Mouse (Mus musculus): ENCODE measurements at regions not wholly inside any gene's neighbourhood (a gene's known extent, or its start where the extent isn't known, plus 50 kb on each side); places are given as distances from the start of the nearest gene placed in this dataset. TPM values are rescaled to one million over a fixed set of nuclear protein-coding genes. Genes with fewer than 3 reads are reported as not detected.

DNA sequence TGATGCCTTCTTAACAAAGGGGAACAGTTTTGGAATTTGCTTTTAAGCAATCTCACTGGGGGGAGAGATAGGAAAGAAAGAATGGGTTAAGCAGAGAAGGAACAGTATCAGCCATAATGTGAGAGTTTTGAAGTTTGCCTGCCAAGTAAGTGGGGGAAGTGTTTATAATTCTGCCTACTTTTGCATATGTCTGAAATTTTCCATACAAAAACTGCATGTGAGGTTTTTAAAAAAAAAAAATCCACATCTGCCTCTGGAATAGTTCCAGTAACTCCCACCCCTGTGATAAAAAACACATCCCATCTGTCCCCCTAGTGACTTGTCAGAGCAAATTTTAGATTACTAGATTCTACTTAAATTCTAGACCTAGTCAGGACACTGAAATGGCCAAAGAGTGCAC, 63.5 kb upstream of the Pitrm1 start:
- H3K36me3 ChIP-seq (ENCODE audit: control insufficient read depth, insufficient read depth, low read length): no peaks in the 10 kb centered on the region
- H3K9ac ChIP-seq (replicated peaks; ENCODE audit: low read depth, low read length): no peak overlapping the region
- H3K4me1 ChIP-seq (ENCODE audit: control insufficient read depth, insufficient read depth, low read length): no peaks in the 10 kb centered on the region
- H3K27me3 ChIP-seq (ENCODE audit: control insufficient read depth, insufficient read depth, low read length): no peaks in the 10 kb centered on the region
- no peak overlapping the region for H3K4me2 ChIP-seq (ENCODE audit: low read depth, low read length)
- no peak overlapping the region for H3K4me3 ChIP-seq (ENCODE audit: low read depth, low read length)
- no peak for ATAC-seq (ENCODE audit: low read depth)
- H3K9me3 ChIP-seq (ENCODE audit: control insufficient read depth, low read length): no peaks in the 10 kb centered on the region
- H3K27ac ChIP-seq (ENCODE audit: low read depth, low read length): no peak overlapping the region

GRCm38 (mm10) chr13:6487837-6488236, 60.1 kb upstream of the Pitrm1 start:
- Histone ChIP-seq H3K4me2 (ENCODE audit: low read depth, low read length) (no peak overlapping the region), H3K4me1 (ENCODE audit: control insufficient read depth, insufficient read depth, low read length) (no peaks in the 10 kb centered on the region), H3K9ac (replicated peaks; ENCODE audit: low read depth, low read length) (no peak overlapping the region), H3K27ac (ENCODE audit: low read depth, low read length) (no peak overlapping the region), H3K27me3 (ENCODE audit: control insufficient read depth, insufficient read depth, low read length) (no peaks in the 10 kb centered on the region), H3K36me3 (ENCODE audit: control insufficient read depth, insufficient read depth, low read length) (no peaks in the 10 kb centered on the region), H3K9me3 (ENCODE audit: control insufficient read depth, low read length) (no peaks in the 10 kb centered on the region), H3K4me3 (ENCODE audit: low read depth, low read length) (no peak overlapping the region)
- WGBS: 83% methylated on average over 3 of the region's 3 CpGs
- ATAC-seq (ENCODE audit: low read depth): no peak

DNA sequence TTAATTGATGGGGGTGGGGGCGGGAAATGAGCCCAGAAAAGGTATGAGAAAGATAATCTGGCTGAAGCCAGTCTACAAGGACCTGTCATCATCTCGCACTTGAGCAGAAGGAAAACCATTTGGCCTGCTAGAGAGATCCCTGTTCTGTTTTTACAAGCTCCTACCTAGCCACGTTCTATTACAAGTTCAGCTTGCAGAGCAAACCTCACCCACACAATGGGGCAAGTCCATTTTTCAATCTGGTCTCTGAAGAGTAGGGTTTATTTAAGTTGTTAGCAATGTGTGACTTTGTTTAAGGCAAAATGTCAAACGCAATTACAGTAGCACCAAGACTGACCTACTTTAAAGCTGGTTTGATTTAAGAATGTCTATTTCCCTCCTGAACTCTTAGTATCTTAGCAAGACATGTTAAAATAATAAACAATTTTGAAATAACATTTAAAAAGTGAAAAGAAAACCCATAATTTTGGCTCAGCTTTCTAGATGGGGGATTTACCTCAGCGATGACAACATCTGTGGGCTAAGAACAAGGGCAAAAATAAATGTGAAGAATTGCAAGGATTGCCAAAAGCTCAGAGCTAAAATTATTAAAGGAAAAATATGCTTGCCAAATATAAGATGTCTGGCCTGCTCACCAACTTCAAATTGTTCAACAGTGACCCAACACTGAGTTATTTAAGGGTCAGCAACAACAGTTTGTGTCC, 54.9 kb upstream of the Pitrm1 start:
- H3K4me2 ChIP-seq (ENCODE audit: low read depth, low read length): no peak overlapping the region
- no peak for ATAC-seq (ENCODE audit: low read depth)

More for the DNA sequence above, 54.9 kb upstream of the Pitrm1 start:
- 83% methylated on average over 5 of the region's 5 CpGs for WGBS
- Histone ChIP-seq H3K27me3 (ENCODE audit: control insufficient read depth, insufficient read depth, low read length) (no peaks in the 10 kb centered on the region), H3K4me3 (ENCODE audit: low read depth, low read length) (no peak overlapping the region), H3K36me3 (ENCODE audit: control insufficient read depth, insufficient read depth, low read length) (no peaks in the 10 kb centered on the region), H3K9ac (replicated peaks; ENCODE audit: low read depth, low read length) (no peak overlapping the region), H3K9me3 (ENCODE audit: control insufficient read depth, low read length) (no peaks in the 10 kb centered on the region), H3K4me1 (ENCODE audit: control insufficient read depth, insufficient read depth, low read length) (no peaks in the 10 kb centered on the region), H3K27ac (ENCODE audit: low read depth, low read length) (no peak overlapping the region)

Small RNA genes lying in the stretch of these regions (microRNA-seq; reads per million reads assigned to microRNA genes)
- gene Gm26259: not detected
